Mouse (Mus musculus): ENCODE data around the gene E130114P18Rik. TPM values are rescaled to one million over a fixed set of nuclear protein-coding genes. Genes with fewer than 3 reads are reported as not detected.

Gene E130114P18Rik
- polyA plus RNA-seq, 1 experiment: not detected

- Histone ChIP-seq H3K27me3 (ENCODE audit: control insufficient read depth, insufficient read depth, insufficient read length) (no peaks in the 10 kb centered on the region), H3ac (ENCODE audit: control insufficient read depth, insufficient read length, low read depth) (no peak overlapping the region), H3K4me3 (ENCODE audit: insufficient read depth, poor library complexity, severe bottlenecking) (no peak overlapping the region), H3K36me3 (ENCODE audit: control insufficient read depth, insufficient read depth) (no peaks in the 10 kb centered on the region), H3K79me3 (ENCODE audit: low read depth) (no peaks in the 10 kb centered on the region), H3K79me2 (ENCODE audit: control insufficient read depth, insufficient read depth) (no peaks in the 10 kb centered on the region)
- TF ChIP-seq CEBPB (IDR thresholded peaks at IDR 0.05; ENCODE audit: low read depth) (no peak), CTCF (IDR thresholded peaks at IDR 0.05; ENCODE audit: control insufficient read depth, insufficient read depth, insufficient read length) (peak; percentile 18), USF1 (IDR thresholded peaks at IDR 0.05; ENCODE audit: low read depth) (no peak)
These were observed 26.8 kb downstream of the E130114P18Rik start for GRCm38 (mm10) chr4:97751030-97751482.

GRCm38 (mm10) chr4:97750401-97750800, 27.5 kb downstream of the E130114P18Rik start:
- Histone ChIP-seq H3K4me3 (ENCODE audit: insufficient read depth, poor library complexity, severe bottlenecking) (no peak overlapping the region), H3ac (ENCODE audit: control insufficient read depth, insufficient read length, low read depth) (no peak overlapping the region), H3K36me3 (ENCODE audit: control insufficient read depth, insufficient read depth) (no peaks in the 10 kb centered on the region), H3K79me2 (ENCODE audit: control insufficient read depth, insufficient read depth) (no peaks in the 10 kb centered on the region), H3K79me3 (ENCODE audit: low read depth) (no peaks in the 10 kb centered on the region), H3K27me3 (ENCODE audit: control insufficient read depth, insufficient read depth, insufficient read length) (no peaks in the 10 kb centered on the region)
- TF ChIP-seq CEBPB (IDR thresholded peaks at IDR 0.05; ENCODE audit: low read depth): no peak
- no peak for TF ChIP-seq CTCF (IDR thresholded peaks at IDR 0.05; ENCODE audit: control insufficient read depth, insufficient read depth, insufficient read length)
- TF ChIP-seq MYOD1 (IDR thresholded peaks at IDR 0.05; ENCODE audit: control insufficient read depth, insufficient read length, low read depth): no peak
- no peak for TF ChIP-seq MAX (IDR thresholded peaks at IDR 0.05)
- no peak for TF ChIP-seq USF1 (IDR thresholded peaks at IDR 0.05; ENCODE audit: low read depth)
- no peak for TF ChIP-seq MYOG (IDR thresholded peaks at IDR 0.05; ENCODE audit: control insufficient read depth, extremely low read depth, insufficient read length)
- no peak for TF ChIP-seq FOSL1 (IDR thresholded peaks at IDR 0.05; ENCODE audit: insufficient read depth, low read length, poor library complexity, severe bottlenecking)

- no peaks in the 10 kb centered on the region for H3K79me3 ChIP-seq (ENCODE audit: low read depth)
- no peak overlapping the region for H3ac ChIP-seq (ENCODE audit: control insufficient read depth, insufficient read length, low read depth)
- TF ChIP-seq USF1 (IDR thresholded peaks at IDR 0.05; ENCODE audit: low read depth): no peak
- TF ChIP-seq MAX (IDR thresholded peaks at IDR 0.05): no peak
- TF ChIP-seq MYOD1 (IDR thresholded peaks at IDR 0.05; ENCODE audit: control insufficient read depth, insufficient read length, low read depth): no peak
- TF ChIP-seq FOSL1 (IDR thresholded peaks at IDR 0.05; ENCODE audit: insufficient read depth, low read length, poor library complexity, severe bottlenecking): no peak
- no peak for TF ChIP-seq MYOG (IDR thresholded peaks at IDR 0.05; ENCODE audit: control insufficient read depth, extremely low read depth, insufficient read length)
- no peak for TF ChIP-seq CEBPB (IDR thresholded peaks at IDR 0.05; ENCODE audit: low read depth)
- TF ChIP-seq CTCF (IDR thresholded peaks at IDR 0.05; ENCODE audit: control insufficient read depth, insufficient read depth, insufficient read length): no peak
- no peak overlapping the region for H3K4me3 ChIP-seq (ENCODE audit: insufficient read depth, poor library complexity, severe bottlenecking)
- no peaks in the 10 kb centered on the region for H3K27me3 ChIP-seq (ENCODE audit: control insufficient read depth, insufficient read depth, insufficient read length)
- no peaks in the 10 kb centered on the region for H3K79me2 ChIP-seq (ENCODE audit: control insufficient read depth, insufficient read depth)
- H3K36me3 ChIP-seq (ENCODE audit: control insufficient read depth, insufficient read depth): no peaks in the 10 kb centered on the region
These were observed 31.6 kb downstream of the E130114P18Rik start for GRCm38 (mm10) chr4:97746106-97746900.

GRCm38 (mm10) chr4:97745296-97746105, 32.4 kb downstream of the E130114P18Rik start:
- Histone ChIP-seq H3K79me3 (ENCODE audit: low read depth) (no peaks in the 10 kb centered on the region), H3K36me3 (ENCODE audit: control insufficient read depth, insufficient read depth) (no peaks in the 10 kb centered on the region), H3K79me2 (ENCODE audit: control insufficient read depth, insufficient read depth) (no peaks in the 10 kb centered on the region), H3ac (ENCODE audit: control insufficient read depth, insufficient read length, low read depth) (no peak overlapping the region), H3K27me3 (ENCODE audit: control insufficient read depth, insufficient read depth, insufficient read length) (no peaks in the 10 kb centered on the region), H3K4me3 (ENCODE audit: insufficient read depth, poor library complexity, severe bottlenecking) (no peak overlapping the region)
- no peak for TF ChIP-seq USF1 (IDR thresholded peaks at IDR 0.05; ENCODE audit: low read depth)
- TF ChIP-seq FOSL1 (IDR thresholded peaks at IDR 0.05; ENCODE audit: insufficient read depth, low read length, poor library complexity, severe bottlenecking): no peak
- TF ChIP-seq MYOD1 (IDR thresholded peaks at IDR 0.05; ENCODE audit: control insufficient read depth, insufficient read length, low read depth): no peak
- TF ChIP-seq MAX (IDR thresholded peaks at IDR 0.05): no peak
- no peak for TF ChIP-seq CEBPB (IDR thresholded peaks at IDR 0.05; ENCODE audit: low read depth)
- TF ChIP-seq MYOG (IDR thresholded peaks at IDR 0.05; ENCODE audit: control insufficient read depth, extremely low read depth, insufficient read length): no peak
- no peak for TF ChIP-seq CTCF (IDR thresholded peaks at IDR 0.05; ENCODE audit: control insufficient read depth, insufficient read depth, insufficient read length)

GRCm38 (mm10) chr4:97743932-97744331, 33.9 kb downstream of the E130114P18Rik start:
- no peaks in the 10 kb centered on the region for H3K36me3 ChIP-seq (ENCODE audit: control insufficient read depth, insufficient read depth)
- H3K79me2 ChIP-seq (ENCODE audit: control insufficient read depth, insufficient read depth): no peaks in the 10 kb centered on the region
- TF ChIP-seq FOSL1 (IDR thresholded peaks at IDR 0.05; ENCODE audit: insufficient read depth, low read length, poor library complexity, severe bottlenecking) (no peak), CEBPB (IDR thresholded peaks at IDR 0.05; ENCODE audit: low read depth) (no peak), USF1 (IDR thresholded peaks at IDR 0.05; ENCODE audit: low read depth) (no peak), MYOD1 (IDR thresholded peaks at IDR 0.05; ENCODE audit: control insufficient read depth, insufficient read length, low read depth) (no peak), CTCF (IDR thresholded peaks at IDR 0.05; ENCODE audit: control insufficient read depth, insufficient read depth, insufficient read length) (no peak), MYOG (IDR thresholded peaks at IDR 0.05; ENCODE audit: control insufficient read depth, extremely low read depth, insufficient read length) (no peak), MAX (IDR thresholded peaks at IDR 0.05) (no peak)
- no peak overlapping the region for H3K4me3 ChIP-seq (ENCODE audit: insufficient read depth, poor library complexity, severe bottlenecking)
- H3K79me3 ChIP-seq (ENCODE audit: low read depth): no peaks in the 10 kb centered on the region
- no peak overlapping the region for H3ac ChIP-seq (ENCODE audit: control insufficient read depth, insufficient read length, low read depth)
- H3K27me3 ChIP-seq (ENCODE audit: control insufficient read depth, insufficient read depth, insufficient read length): no peaks in the 10 kb centered on the region

Data from C2C12 (cell line).